Mouse (Mus musculus) embryonic facial prominence, embryonic 12.5 days (tissue): ENCODE data around the gene 1600002K03Rik. TPM values are rescaled to one million over a fixed set of nuclear protein-coding genes. Genes with fewer than 3 reads are reported as not detected.

Experiments used
- ATAC-seq: fragments of 200-750 bp; cut with Nextera tagmentation; 2 replicates; pipeline ENCODE4 v1.8.0; 2017; ENCODE audit not compliant: insufficient number of reproducible peaks, insufficient read depth, low FRiP score, low TSS enrichment
- H3K27ac ChIP-seq: fragments of 300-500 bp; sonication (generic); 2 replicates; pipeline ENCODE4 v1.5.1; 2016; ENCODE audit warnings: mild to moderate bottlenecking
- H3K27me3 ChIP-seq: fragments of 300-500 bp; sonication (generic); 2 replicates; pipeline ENCODE4 v1.6.1; 2016; ENCODE audit warnings: mild to moderate bottlenecking, moderate library complexity
- H3K36me3 ChIP-seq: fragments of 300-500 bp; sonication (generic); 2 replicates; pipeline ENCODE4 v1.6.1; 2016; ENCODE audit warnings: mild to moderate bottlenecking
- H3K4me1 ChIP-seq: fragments of 300-500 bp; sonication (generic); 2 replicates; pipeline ENCODE4 v1.6.1; 2016
- H3K4me2 ChIP-seq: fragments of 300-500 bp; sonication (generic); replicated peaks from 2 replicates; pipeline ENCODE4 v1.6.1; 2016; ENCODE audit warnings: mild to moderate bottlenecking, moderate library complexity
- H3K4me3 ChIP-seq: fragments of 300-500 bp; sonication (generic); 2 replicates; pipeline ENCODE4 v1.5.1; 2016; ENCODE audit warnings: mild to moderate bottlenecking
- H3K9ac ChIP-seq: fragments of 300-500 bp; sonication (generic); 2 replicates; pipeline ENCODE4 v1.6.1; 2016; ENCODE audit warnings: mild to moderate bottlenecking, moderate library complexity
- H3K9me3 ChIP-seq: fragments of 300-500 bp; sonication (generic); 2 replicates; pipeline ENCODE4 v1.6.1; 2016; ENCODE audit warnings: mild to moderate bottlenecking, moderate library complexity
- WGBS: fragments of 180-500 bp; shearing (Covaris S2); methylation state at CpG from one replicate; pipeline ENCODE4 v1.1.7; 2016; 5-methylcytosine and 5-hydroxymethylcytosine counted together
- polyA plus RNA-seq: library from polyadenylated mRNA; unstranded; fragments of >200 nt; fragmentation: Nextera tagmentation; extraction: Ambion mirVana; gene quantifications from 2 replicates; pipeline ENCODE4 v1.2.1, GENCODE M21; 2016

Gene 1600002K03Rik
- polyA plus RNA-seq, 1 experiment from 2014 or later, result 11.6 TPM

DNA sequence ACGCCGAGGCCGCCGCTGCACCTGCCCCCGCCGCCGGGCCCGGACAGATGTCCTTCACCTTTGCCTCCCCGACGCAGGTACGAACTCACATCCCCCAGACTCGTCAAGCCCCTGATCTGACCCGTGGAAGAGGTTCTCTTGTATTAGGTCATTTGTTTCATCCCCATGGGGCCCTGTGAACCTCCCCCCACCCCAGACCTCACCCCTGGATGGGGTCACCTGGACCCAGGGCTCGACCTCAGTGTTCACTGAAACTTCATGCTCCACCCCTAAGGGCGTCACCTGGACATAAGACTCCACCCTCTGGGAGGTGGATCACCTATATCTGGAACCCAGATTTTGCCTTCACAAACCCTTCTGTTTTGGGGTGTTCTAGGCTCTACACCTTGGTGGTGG lies 30.2 kb upstream of the 1600002K03Rik start:
- Histone ChIP-seq H3K27me3 (peaks cover 11% of the 10 kb centered on the region), H3K4me3 (peak overlapping the region; percentile 77), H3K4me1 (peaks cover 27% of the 10 kb centered on the region), H3K27ac (peak overlapping the region; percentile 82), H3K36me3 (peaks cover 32% of the 10 kb centered on the region), H3K9me3 (no peaks in the 10 kb centered on the region), H3K9ac (peak overlapping the region; percentile 86), H3K4me2 (peak overlapping the region; percentile 92)
- no peak for ATAC-seq
- 0% methylated on average over 15 of the region's 15 CpGs for WGBS

- Histone ChIP-seq H3K9me3 (no peaks in the 10 kb centered on the region), H3K9ac (peak overlapping the region; percentile 22; the same call in 1 of the 2 replicates), H3K27ac (no peak overlapping the region), H3K4me3 (no peak overlapping the region), H3K4me1 (peaks cover 20% of the 10 kb centered on the region), H3K36me3 (peaks cover 32% of the 10 kb centered on the region), H3K4me2 (no peak overlapping the region), H3K27me3 (no peaks in the 10 kb centered on the region)
- WGBS, result 93% methylated on average over 7 of the region's 7 CpGs
- ATAC-seq, result no peak
Measured at GRCm38 (mm10) chr10:80143664-80144063, 29.1 kb upstream of the 1600002K03Rik start.

DNA sequence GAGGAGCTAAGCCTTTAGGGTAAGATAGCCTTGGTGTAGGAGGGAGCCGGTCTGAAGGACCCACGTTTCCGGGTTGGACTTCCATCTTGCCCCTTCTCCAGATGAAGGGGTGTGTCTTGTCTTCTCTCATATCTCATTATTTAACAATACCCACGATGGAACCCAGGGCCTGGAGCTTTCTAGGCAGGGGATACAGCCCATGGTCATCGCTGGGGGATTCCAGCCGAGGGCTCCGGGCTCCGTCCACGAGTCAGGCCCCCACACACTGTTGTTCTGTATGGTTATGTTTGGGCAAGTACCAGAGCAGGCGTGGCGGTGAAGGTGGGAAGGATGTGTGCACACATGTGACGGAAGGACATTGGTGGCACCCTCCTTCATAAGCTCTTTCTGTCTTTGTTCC lies 28.6 kb upstream of the 1600002K03Rik start:
- Histone ChIP-seq H3K27me3 (no peaks in the 10 kb centered on the region), H3K9me3 (no peaks in the 10 kb centered on the region), H3K4me2 (no peak overlapping the region), H3K4me1 (peaks cover 20% of the 10 kb centered on the region), H3K27ac (0 out of 2 replicates have a peak overlapping the region, but pooled peaks have one; percentile 4), H3K9ac (peak overlapping the region; percentile 22; the same call in 1 of the 2 replicates), H3K4me3 (no peak overlapping the region), H3K36me3 (peaks cover 32% of the 10 kb centered on the region)
- 90% methylated on average over 12 of the region's 12 CpGs for WGBS
- ATAC-seq, result no peak

DNA sequence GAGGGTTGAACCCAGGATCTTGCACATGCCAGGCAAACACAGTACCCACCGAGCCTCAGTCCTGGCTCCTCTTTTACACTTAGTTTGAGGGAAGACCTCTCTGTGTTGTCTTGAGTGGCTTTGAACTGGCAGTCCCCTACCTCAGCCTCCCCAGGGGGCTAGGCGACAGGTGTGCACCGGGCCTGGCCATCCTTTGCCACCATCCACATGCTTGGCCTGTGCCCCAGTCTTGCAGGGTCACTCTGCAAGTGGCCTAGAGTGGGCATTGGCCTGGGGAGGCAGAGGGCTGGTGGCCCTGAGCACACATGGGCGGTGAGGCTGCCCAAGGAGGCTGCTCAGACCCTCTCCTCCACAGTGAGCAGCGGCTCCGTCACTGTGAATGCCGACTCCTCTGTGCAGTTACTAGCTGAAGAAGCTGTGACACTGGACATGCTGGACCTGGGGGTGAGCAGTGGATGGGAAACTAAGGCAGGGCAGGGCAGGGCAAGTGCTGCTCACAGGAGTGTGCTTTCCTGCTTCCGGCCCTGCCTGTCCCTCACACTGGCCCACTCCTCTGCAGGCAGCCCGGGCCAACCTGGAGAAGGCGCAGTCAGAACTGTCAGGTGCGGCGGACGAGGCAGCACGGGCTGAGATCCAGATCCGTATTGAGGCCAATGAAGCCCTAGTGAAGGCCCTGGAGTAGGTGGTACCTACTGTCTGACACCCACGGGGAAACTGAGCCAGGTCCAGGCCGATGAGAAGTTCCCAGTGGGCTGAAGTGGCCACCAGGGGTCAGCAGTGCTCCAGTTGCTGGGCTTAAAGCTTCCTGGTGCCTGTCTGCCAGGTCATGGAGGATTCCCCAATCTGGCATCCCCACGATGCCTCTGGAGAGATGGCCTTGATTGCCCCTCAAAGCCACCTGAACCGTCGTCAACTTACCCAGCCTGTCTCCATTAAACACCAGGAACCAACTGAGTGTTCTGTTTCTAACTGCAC lies 27.6 kb upstream of the 1600002K03Rik start:
- ATAC-seq, result no peak
- H3K27me3 ChIP-seq, result no peaks in the 10 kb centered on the region
- peaks cover 20% of the 10 kb centered on the region for H3K4me1 ChIP-seq
- WGBS, result 74% methylated on average over 20 of the region's 20 CpGs
- H3K9me3 ChIP-seq, result no peaks in the 10 kb centered on the region
- 0 out of 2 replicates have a peak overlapping the region, but pooled peaks have one; percentile 43 for H3K27ac ChIP-seq
- H3K4me2 ChIP-seq, result no peak overlapping the region
- H3K36me3 ChIP-seq, result peaks cover 32% of the 10 kb centered on the region
- no peak overlapping the region for H3K4me3 ChIP-seq
- no peak overlapping the region for H3K9ac ChIP-seq

GRCm38 (mm10) chr10:80145896-80146295 lies 26.8 kb upstream of the 1600002K03Rik start:
- WGBS, result 87% methylated on average over 6 of the region's 6 CpGs
- H3K4me2 ChIP-seq, result peak overlapping the region; percentile 2; the same call in 1 of the 2 replicates
- ATAC-seq, result no peak
- no peaks in the 10 kb centered on the region for H3K27me3 ChIP-seq
- H3K27ac ChIP-seq, result peak overlapping the region; percentile 43; the same call in 1 of the 2 replicates
- H3K9ac ChIP-seq, result no peak overlapping the region
- H3K4me1 ChIP-seq, result peaks cover 17% of the 10 kb centered on the region
- H3K36me3 ChIP-seq, result peaks cover 32% of the 10 kb centered on the region
- H3K9me3 ChIP-seq, result no peaks in the 10 kb centered on the region
- no peak overlapping the region for H3K4me3 ChIP-seq

DNA sequence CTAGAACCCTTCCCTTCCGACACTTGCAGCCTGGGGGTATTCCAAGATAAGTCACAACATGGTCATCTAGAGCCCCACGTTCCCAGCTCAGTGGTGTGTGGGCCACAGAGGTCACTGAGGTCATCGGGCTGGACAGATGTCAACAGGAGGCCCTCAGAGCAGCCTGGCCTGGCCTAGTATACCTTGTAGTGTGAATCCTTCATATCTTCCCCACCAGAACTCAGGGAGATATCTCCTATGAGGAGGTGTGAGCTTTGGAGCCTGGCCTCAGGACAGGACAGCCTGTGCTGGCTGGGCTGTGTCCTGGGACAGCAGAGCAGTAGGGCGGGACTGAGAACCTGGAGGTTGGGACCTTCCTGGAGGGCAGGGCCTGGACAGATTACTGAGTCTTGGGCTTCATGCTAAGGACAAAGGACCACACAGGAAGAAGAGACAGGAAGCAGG lies 26.2 kb upstream of the 1600002K03Rik start:
- 67% methylated on average over 4 of the region's 4 CpGs for WGBS
- H3K27me3 ChIP-seq, result no peaks in the 10 kb centered on the region
- H3K9ac ChIP-seq, result no peak overlapping the region
- H3K27ac ChIP-seq, result no peak overlapping the region
- no peak for ATAC-seq
- H3K36me3 ChIP-seq, result peaks cover 37% of the 10 kb centered on the region
- peak overlapping the region; percentile 2; the same call in 1 of the 2 replicates for H3K4me2 ChIP-seq
- no peaks in the 10 kb centered on the region for H3K9me3 ChIP-seq
- H3K4me3 ChIP-seq, result no peak overlapping the region
- peaks cover 14% of the 10 kb centered on the region for H3K4me1 ChIP-seq

GRCm38 (mm10) chr10:80147146-80147718 lies 25.5 kb upstream of the 1600002K03Rik start:
- no peaks in the 10 kb centered on the region for H3K9me3 ChIP-seq
- 69% methylated on average over 5 of the region's 5 CpGs for WGBS
- H3K36me3 ChIP-seq, result peaks cover 43% of the 10 kb centered on the region

GRCm38 (mm10) chr10:80147719-80148601 lies 24.8 kb upstream of the 1600002K03Rik start, which contains the start of gene Midn:
Gene Midn, plus strand, starts transcription at chr10:80148272.
- ATAC-seq, result peak; percentile 38
- peak within 1 kb of the TSS; percentile 75 for H3K9ac ChIP-seq
- H3K4me3 ChIP-seq, result peak within 1 kb of the TSS; percentile 95
- H3K9me3 ChIP-seq, result no peaks in the 10 kb centered on the region
- H3K27ac ChIP-seq, result peak within 1 kb of the TSS; percentile 99
- 1% methylated on average over 40 of the region's 42 CpGs for WGBS
- peaks cover 20% of the 10 kb centered on the region for H3K4me1 ChIP-seq
- H3K4me2 ChIP-seq, result peak within 1 kb of the TSS; percentile 57
- peaks cover 50% of the 10 kb centered on the region for H3K36me3 ChIP-seq
- no peaks in the 10 kb centered on the region for H3K27me3 ChIP-seq

More at GRCm38 (mm10) chr10:80147146-80147718, 25.5 kb upstream of the 1600002K03Rik start:
- Histone ChIP-seq H3K4me1 (peaks cover 17% of the 10 kb centered on the region), H3K27ac (peak overlapping the region; percentile 99), H3K4me3 (peak overlapping the region; percentile 95), H3K27me3 (no peaks in the 10 kb centered on the region), H3K9ac (peak overlapping the region; percentile 75), H3K4me2 (peak overlapping the region; percentile 57)
- no peak for ATAC-seq

GRCm38 (mm10) chr10:80148610-80149290 lies 24.0 kb upstream of the 1600002K03Rik start:
- Histone ChIP-seq H3K36me3 (peaks cover 54% of the 10 kb centered on the region), H3K4me1 (peaks cover 27% of the 10 kb centered on the region)

DNA sequence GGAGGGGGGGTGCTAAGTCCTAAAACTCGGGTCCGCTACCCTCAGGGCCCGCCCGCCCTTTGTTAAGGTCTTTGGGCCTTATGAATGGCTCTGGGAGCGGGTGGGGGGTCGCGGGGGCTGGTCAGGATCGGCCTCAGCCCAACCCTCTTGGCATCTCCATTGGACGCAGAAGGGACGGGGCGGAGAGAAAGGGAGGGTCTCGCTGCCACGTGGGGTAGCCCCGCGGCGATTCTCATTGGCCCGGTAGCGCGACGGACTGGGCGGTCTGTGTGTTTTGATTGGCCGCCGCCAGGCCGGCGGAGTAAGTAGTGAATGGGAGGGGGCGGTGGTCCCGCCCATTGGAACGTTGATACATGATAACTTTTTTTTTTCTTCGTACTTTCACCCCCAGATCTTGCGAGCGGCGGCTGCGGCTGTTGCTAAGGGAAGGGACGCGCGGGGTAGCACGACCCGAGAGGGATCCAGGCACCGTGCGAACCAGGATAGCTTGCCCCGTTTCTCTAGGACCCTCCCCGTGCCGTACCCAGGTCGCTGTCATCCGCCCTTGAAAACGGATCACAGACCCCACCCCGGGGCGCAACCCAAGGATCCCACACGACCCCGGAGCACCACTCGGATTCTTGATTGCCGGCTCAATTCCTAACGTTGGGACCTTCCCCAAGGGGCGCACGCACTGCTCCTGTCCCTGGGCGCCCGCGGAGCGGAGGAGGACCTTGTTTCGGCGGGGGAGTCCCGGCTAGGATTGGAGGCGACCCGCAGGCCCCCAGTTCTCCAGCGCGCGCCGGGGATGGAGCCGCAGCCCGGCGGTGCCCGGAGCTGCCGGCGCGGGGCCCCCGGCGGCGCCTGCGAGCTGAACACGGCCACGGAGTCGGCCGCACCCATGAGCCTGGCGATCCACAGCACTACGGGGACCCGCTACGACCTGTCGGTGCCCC lies 23.2 kb upstream of the 1600002K03Rik start:
- H3K4me2 ChIP-seq, result peak overlapping the region; percentile 99
- H3K36me3 ChIP-seq, result peaks cover 54% of the 10 kb centered on the region
- ATAC-seq, result peak; percentile 72
- no peaks in the 10 kb centered on the region for H3K27me3 ChIP-seq
- under 1% methylated on average over 86 of the region's 88 CpGs for WGBS
- peak overlapping the region; percentile 99 for H3K27ac ChIP-seq
- peak overlapping the region; percentile 100 for H3K9ac ChIP-seq
- peaks cover 35% of the 10 kb centered on the region for H3K4me1 ChIP-seq
- H3K9me3 ChIP-seq, result no peaks in the 10 kb centered on the region
- H3K4me3 ChIP-seq, result peak overlapping the region; percentile 95

More at GRCm38 (mm10) chr10:80148610-80149290, 24.0 kb upstream of the 1600002K03Rik start:
- peak overlapping the region; percentile 95 for H3K4me3 ChIP-seq
- H3K9me3 ChIP-seq, result no peaks in the 10 kb centered on the region
- H3K27ac ChIP-seq, result peak overlapping the region; percentile 99
- ATAC-seq, result peak; percentile 5
- no peaks in the 10 kb centered on the region for H3K27me3 ChIP-seq
- H3K4me2 ChIP-seq, result peak overlapping the region; percentile 57
- under 1% methylated on average over 57 of the region's 57 CpGs for WGBS
- peak overlapping the region; percentile 75 for H3K9ac ChIP-seq
